26 mouse cellular contexts compared by ENCODE assay signal in the genomic region with DNA sequence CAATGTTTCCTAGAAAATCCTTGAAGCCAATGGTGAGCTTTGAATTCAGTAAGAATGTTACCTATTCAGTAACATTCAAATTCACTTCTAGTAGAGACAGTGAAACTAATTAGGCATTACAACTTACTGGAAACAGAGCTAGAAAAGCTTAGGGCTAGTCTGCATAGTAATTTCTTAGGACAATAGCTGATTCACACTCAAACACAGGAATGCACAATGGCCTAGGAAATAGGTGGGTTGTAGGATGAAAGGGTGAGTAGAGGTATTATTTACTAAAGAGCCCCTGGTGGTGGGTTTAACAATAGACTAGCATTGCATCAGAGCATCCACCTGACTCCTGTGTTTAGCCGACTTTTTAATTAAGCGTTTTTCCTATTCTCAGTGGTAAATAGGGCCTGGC.
DNase-seq lines count a peak whose midpoint lies in the region; ATAC-seq and TF ChIP-seq lines count a peak whose summit lies in the region.
"Had no signal": no experiment of that assay in that cellular context is flagged by ENCODE, and none has a peak within 500 bp of the region (broad histone marks: within the 10 kb centered on the region; RNA-seq: fewer than 3 reads in every experiment).

No protein-coding gene starts in this region.

- no peaks in the 10 kb centered on the region for H3K36me3 ChIP-seq in ES-E14 (ENCODE audit: control insufficient read depth, insufficient read depth, low read length, poor library complexity, severe bottlenecking)
- no peaks in the 10 kb centered on the region for H3K36me3 ChIP-seq in lung, postnatal 0 days (ENCODE audit: insufficient read depth, low read length)
- H3K36me3 ChIP-seq: G1E had no signal

- in situ Hi-C loops in ES-E14 (cut with MboI; ENCODE audit: low sequenced_read_pairs in 2 of 2, unreplicated experiment in 2 of 2), result no loop called here

- H3K9me3 ChIP-seq in ES-E14 (ENCODE audit: control insufficient read depth, insufficient read depth, low read depth, low read length), result no peaks in the 10 kb centered on the region; the same call in 1 of the 2 replicates
- H3K9me3 ChIP-seq in lung, postnatal 0 days (ENCODE audit: low read length), result no peaks in the 10 kb centered on the region

- no peak overlapping the region for H3K4me3 ChIP-seq in ES-E14 (ENCODE audit: insufficient read depth in 1 of 2, low read depth in 1 of 2, low read length in 2 of 2, poor library complexity in 1 of 2, severe bottlenecking in 1 of 2)
- no peak overlapping the region for H3K4me3 ChIP-seq in lung, postnatal 0 days (ENCODE audit: low read depth, low read length)

- no peak for TF ChIP-seq EP300 in lung, postnatal 0 days (IDR thresholded peaks at IDR 0.05)

- H3K4me2 ChIP-seq in lung, postnatal 0 days (replicated peaks; ENCODE audit: low read depth, low read length), result no peak overlapping the region

- no peak for TF ChIP-seq CTCF in lung, postnatal 0 days (IDR thresholded peaks at IDR 0.05)

- DNase-seq in ES-CJ7 (ENCODE audit: low read depth, low spot score) (peak; percentile 58), ES-E14 (ENCODE audit: low read depth, low spot score) (peak; percentile 24), R1 (ENCODE audit: low read depth, low spot score) (peak; percentile 76), ZHBTc4 (ENCODE audit: low read depth, low spot score) (peak; percentile 44)
- no peak for DNase-seq in ovary, adult 18-20 months (ENCODE audit: low spot score)
- DNase-seq in urinary bladder, postnatal 36 days (ENCODE audit: low spot score in 2 of 2), result no peak
- DNase-seq in lung, postnatal 0 days (ENCODE audit: low spot score), result no peak
- no peak for DNase-seq in spleen, postnatal 10 days (ENCODE audit: low spot score in 2 of 2)
- DNase-seq: adrenal gland, adult 2 months; adrenal gland, adult 8-10 months; adrenal gland, postnatal 10 days; adrenal gland, postnatal 14 days; adrenal gland, postnatal 25 days; adrenal gland, postnatal 36 days; B cell, adult 2 months; cerebellum, adult 11 months; cerebellum, adult 11-12 months; cerebellum, adult 18-20 months; cerebellum, adult 2 months; cerebellum, adult 8-10 months; cerebellum, adult 9-10 months had no signal

- H3K9ac ChIP-seq in ES-E14 (ENCODE audit: insufficient read depth, low read depth, low read length, poor library complexity, severe bottlenecking), result no peak overlapping the region
- H3K9ac ChIP-seq in lung, postnatal 0 days (replicated peaks; ENCODE audit: low read depth), result no peak overlapping the region

- no peaks in the 10 kb centered on the region for H3K4me1 ChIP-seq in ES-E14 (ENCODE audit: control insufficient read depth in 2 of 2, insufficient read depth in 2 of 2, low read length in 2 of 2, poor library complexity in 1 of 2)
- no peaks in the 10 kb centered on the region for H3K4me1 ChIP-seq in lung, postnatal 0 days (ENCODE audit: insufficient read depth, low read depth, low read length)

- no peak for ATAC-seq in lung, postnatal 0 days
- ATAC-seq: activated CD4-positive, CD25-positive, alpha-beta regulatory T cell, adult 4 months; CD4-positive, CD25-positive, alpha-beta regulatory T cell, adult 4 months; Patski had no signal

- H3K27ac ChIP-seq in ES-E14 (ENCODE audit: insufficient read depth, low read depth, low read length, poor library complexity, severe bottlenecking), result no peak overlapping the region
- no peak overlapping the region for H3K27ac ChIP-seq in lung, postnatal 0 days (ENCODE audit: low read length)

- H3K27me3 ChIP-seq in lung, postnatal 0 days (replicated peaks; ENCODE audit: insufficient read depth, low read length), result no peaks in the 10 kb centered on the region
- H3K27me3 ChIP-seq: CH12.LX, Patski had no signal

- 96% methylated on average over 2 of the region's 2 CpGs for WGBS in lung, postnatal 0 days

TF ChIP-seq in ES-E14, 5 proteins besides CTCF, POLR2A, EP300 and RAD21:
- TF ChIP-seq CHD2 (IDR thresholded peaks at IDR 0.05; ENCODE audit: low read depth, low read length), result no peak
- TF ChIP-seq ZNF384 (IDR thresholded peaks at IDR 0.05; ENCODE audit: low read depth, low read length), result no peak
- TF ChIP-seq HCFC1 (IDR thresholded peaks at IDR 0.05; ENCODE audit: borderline replicate concordance, insufficient read depth, low read length), result no peak
- no peak for TF ChIP-seq ZC3H11A (IDR thresholded peaks at IDR 0.05; ENCODE audit: borderline replicate concordance, low read depth, low read length)
- no peak for TF ChIP-seq MAFK (IDR thresholded peaks at IDR 0.05; ENCODE audit: insufficient read depth, low read depth, low read length)

Comparison
In these comparisons a context has a peak if more than half of its experiments do, and no peak if none do; other contexts are left out.
1. DNase-seq: peak in ES-CJ7 (single experiment), ES-E14 (single experiment), R1 (single experiment) and ZHBTc4 (single experiment); none in ovary, adult 18-20 months (single experiment), urinary bladder, postnatal 36 days (0 of 2), lung, postnatal 0 days (single experiment) and spleen, postnatal 10 days (0 of 2).